Mouse (Mus musculus) neural tube, embryonic 11.5 days (tissue): ENCODE data around the gene Akap1. TPM values are rescaled to one million over a fixed set of nuclear protein-coding genes. Genes with fewer than 3 reads are reported as not detected.
A peak's percentile ranks its signal among the peaks of the same experiment; 100 is the strongest.

ENCODE experiments used
- ATAC-seq: fragments of 200-750 bp; cut with Nextera tagmentation; 2 replicates; pipeline ENCODE4 v1.8.0; 2017; ENCODE audit warnings: moderate number of reproducible peaks, mild to moderate bottlenecking, moderate TSS enrichment, moderate library complexity; ENCODE audit not compliant: insufficient read depth, low FRiP score, low TSS enrichment
- DNase-seq: peaks from one replicate; pipeline ENCODE4 v3.0.0-alpha.2; 2015; ENCODE audit warnings: low spot score
- H3K27ac ChIP-seq: fragments of 300-500 bp; sonication (generic); 2 replicates; pipeline ENCODE4 v1.5.1; 2014; ENCODE audit warnings: low read depth, mild to moderate bottlenecking, low read length
- H3K27me3 ChIP-seq: fragments of 300-500 bp; sonication (generic); 2 replicates; pipeline ENCODE4 v1.6.1; 2014; ENCODE audit warnings: mild to moderate bottlenecking, low read length, mixed read lengths; ENCODE audit not compliant: control insufficient read depth, insufficient read depth
- H3K36me3 ChIP-seq: fragments of 300-500 bp; sonication (generic); 2 replicates; pipeline ENCODE4 v1.6.1; 2014; ENCODE audit warnings: mild to moderate bottlenecking, low read length, moderate library complexity, mixed read lengths; ENCODE audit not compliant: control insufficient read depth, insufficient read depth
- H3K4me1 ChIP-seq: fragments of 300-500 bp; sonication (generic); 2 replicates; pipeline ENCODE4 v1.6.1; 2014; ENCODE audit warnings: low read length, mixed read lengths; ENCODE audit not compliant: control insufficient read depth, insufficient read depth
- H3K4me2 ChIP-seq: fragments of 300-500 bp; sonication (generic); 2 replicates; pipeline ENCODE4 v1.6.1; 2014; ENCODE audit warnings: low read depth, mild to moderate bottlenecking, moderate library complexity
- H3K4me3 ChIP-seq: fragments of 300-500 bp; sonication (generic); 2 replicates; pipeline ENCODE4 v1.5.1; 2014; ENCODE audit warnings: low read depth, low read length
- H3K9ac ChIP-seq: fragments of 300-500 bp; sonication (generic); 2 replicates; pipeline ENCODE4 v1.6.1; 2014; ENCODE audit warnings: mild to moderate bottlenecking, low read length
- H3K9me3 ChIP-seq: fragments of 300-500 bp; sonication (generic); 2 replicates; pipeline ENCODE4 v1.6.1; 2016; ENCODE audit warnings: low read length; ENCODE audit not compliant: control insufficient read depth
- WGBS: fragments of 180-500 bp; shearing (Covaris S2); extraction: QIAGEN DNeasy Blood & Tissue Kit; methylation state at CpG from one replicate; pipeline ENCODE4 v1.1.7; 2014; 5-methylcytosine and 5-hydroxymethylcytosine counted together
- polyA plus RNA-seq: library from polyadenylated mRNA; unstranded; fragments of >200 nt; fragmentation: Nextera tagmentation; extraction: Ambion mirVana; gene quantifications from 2 replicates; pipeline ENCODE4 v1.2.1, GENCODE M21; 2014

Gene Akap1
- 18.0 and 19.5 TPM in 2 replicates for polyA plus RNA-seq

DNA sequence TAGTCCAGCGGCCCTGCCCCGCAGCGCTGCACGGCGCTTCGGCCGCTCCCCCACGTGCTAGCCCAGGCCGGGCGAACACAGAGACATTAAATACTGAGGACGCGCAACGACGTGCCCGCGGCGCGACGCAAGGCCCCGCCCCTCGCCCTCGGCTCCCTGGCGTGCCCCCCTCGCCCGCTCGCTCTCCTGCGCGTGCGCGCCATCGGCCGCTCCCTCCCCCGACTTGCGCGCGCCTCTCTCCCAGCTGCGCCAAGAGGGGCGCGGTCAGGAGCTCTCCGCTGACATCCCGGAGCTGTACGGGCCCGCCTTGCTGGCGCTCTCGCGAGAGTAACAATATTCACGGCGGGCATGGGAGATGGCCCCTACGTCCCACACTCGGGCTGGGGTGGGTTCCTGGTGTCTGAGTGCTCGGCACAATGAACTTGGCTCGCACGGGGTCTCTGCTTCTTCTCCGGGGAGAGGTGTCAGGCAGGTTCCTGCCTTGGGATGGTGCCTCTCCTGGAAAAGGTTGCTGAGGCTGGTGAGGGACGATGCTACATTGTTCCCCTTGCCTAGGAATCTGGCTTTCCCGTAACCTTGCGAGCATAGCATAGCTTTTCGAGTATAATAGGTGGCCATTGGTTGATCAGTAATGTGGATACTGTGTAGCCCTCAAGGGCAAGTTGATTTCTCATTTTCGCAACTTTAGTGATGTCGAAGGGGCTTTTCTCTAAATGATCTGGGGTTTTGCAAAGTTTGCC lies at the start of gene Akap1:
Gene Akap1, minus strand, starts transcription at position 129 of the 740 bp plus-strand sequence.
- Histone ChIP-seq H3K27me3 (no peaks in the 10 kb centered on the region), H3K4me2 (peak within 1 kb of the TSS; percentile 93), H3K36me3 (no peaks in the 10 kb centered on the region), H3K27ac (0 out of 2 replicates have a peak within 1 kb of the TSS, but pooled peaks have one; percentile 2), H3K9me3 (no peaks in the 10 kb centered on the region), H3K9ac (peak within 1 kb of the TSS; percentile 70), H3K4me3 (peak within 1 kb of the TSS; percentile 67), H3K4me1 (peaks cover 2% of the 10 kb centered on the region; the same call in 1 of the 2 replicates)
- peak; percentile 97 for ATAC-seq
- DNase-seq = peak; percentile 100
- 1% methylated on average over 53 of the region's 60 CpGs for WGBS

DNA sequence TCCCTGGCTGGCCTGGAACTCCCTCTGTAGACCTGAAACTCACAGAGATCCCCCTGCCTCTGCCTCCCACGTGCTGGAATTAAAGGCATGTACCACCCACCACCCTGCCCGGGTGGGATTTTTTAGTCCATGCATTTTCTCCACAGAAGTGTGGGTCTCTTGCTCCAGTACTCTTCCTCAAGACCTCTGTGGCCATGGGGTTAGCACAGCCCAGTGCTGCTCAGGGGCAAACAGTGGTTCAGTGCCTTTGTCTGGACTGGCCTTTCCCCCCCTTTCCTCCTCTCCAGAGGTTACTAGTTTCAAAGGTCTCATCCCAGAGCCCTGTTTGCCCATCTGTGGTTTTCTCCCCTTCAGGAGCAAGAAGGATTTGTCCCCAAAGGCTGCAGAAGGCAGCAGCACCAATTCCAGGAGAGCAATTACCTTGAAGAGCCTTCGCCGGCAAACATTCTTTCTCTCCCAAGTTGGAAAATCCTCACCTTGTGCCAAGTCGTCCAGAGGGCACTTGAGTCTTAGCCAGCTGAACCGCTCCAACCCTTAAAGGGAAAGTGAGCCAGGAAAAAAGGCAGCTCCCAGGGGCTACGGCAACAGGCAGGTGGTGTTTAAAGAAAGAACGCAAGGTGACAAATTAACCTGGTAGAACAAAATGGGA lies 45.1 kb upstream of the Akap1 start:
- H3K9ac ChIP-seq = no peak overlapping the region
- WGBS = 92% methylated on average over 8 of the region's 8 CpGs
- ATAC-seq (no peak), DNase-seq (no peak)
- no peak overlapping the region for H3K4me2 ChIP-seq
- no peak overlapping the region for H3K27ac ChIP-seq
- H3K4me1 ChIP-seq = no peaks in the 10 kb centered on the region
- H3K9me3 ChIP-seq = no peaks in the 10 kb centered on the region
- no peak overlapping the region for H3K4me3 ChIP-seq
- no peaks in the 10 kb centered on the region for H3K36me3 ChIP-seq
- no peaks in the 10 kb centered on the region for H3K27me3 ChIP-seq

DNA sequence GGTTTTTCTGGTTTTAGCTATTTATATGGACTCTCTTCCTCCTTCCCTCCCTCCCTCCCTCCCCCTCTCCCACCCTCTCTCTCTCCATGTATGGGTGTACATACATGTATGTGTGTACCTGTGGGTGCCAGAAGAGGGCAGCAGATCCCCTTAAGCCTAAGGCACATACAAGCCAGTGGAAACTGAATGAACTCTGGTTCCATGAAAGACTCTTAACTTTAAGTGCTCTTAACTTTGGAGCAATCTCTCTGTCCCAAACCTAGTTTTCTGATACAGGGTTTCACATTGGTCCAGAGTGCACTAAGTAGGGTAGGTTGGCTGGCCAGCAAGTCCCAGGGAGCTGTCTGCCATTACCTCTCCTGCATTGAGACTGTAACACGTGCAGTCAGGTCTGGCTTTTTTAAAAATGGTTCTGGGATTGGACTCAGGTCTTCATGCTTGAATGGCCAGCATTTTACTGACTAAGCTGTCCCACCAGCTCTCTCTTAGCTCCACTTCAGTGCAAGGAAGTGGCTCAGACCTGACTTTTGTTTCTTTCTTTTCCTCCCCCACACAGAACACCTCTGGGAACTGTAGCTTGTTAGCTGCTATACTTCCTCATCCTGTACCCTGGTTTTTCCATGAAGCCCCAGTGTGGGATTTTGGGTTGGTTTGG lies 44.3 kb upstream of the Akap1 start:
- ATAC-seq (no peak), DNase-seq (peak; percentile 62)
- Histone ChIP-seq H3K27ac (no peak overlapping the region), H3K9ac (no peak overlapping the region), H3K27me3 (no peaks in the 10 kb centered on the region), H3K4me1 (no peaks in the 10 kb centered on the region), H3K9me3 (no peaks in the 10 kb centered on the region), H3K4me3 (no peak overlapping the region), H3K4me2 (no peak overlapping the region), H3K36me3 (no peaks in the 10 kb centered on the region)
- 95% methylated on average over 1 of the region's 1 CpGs for WGBS

DNA sequence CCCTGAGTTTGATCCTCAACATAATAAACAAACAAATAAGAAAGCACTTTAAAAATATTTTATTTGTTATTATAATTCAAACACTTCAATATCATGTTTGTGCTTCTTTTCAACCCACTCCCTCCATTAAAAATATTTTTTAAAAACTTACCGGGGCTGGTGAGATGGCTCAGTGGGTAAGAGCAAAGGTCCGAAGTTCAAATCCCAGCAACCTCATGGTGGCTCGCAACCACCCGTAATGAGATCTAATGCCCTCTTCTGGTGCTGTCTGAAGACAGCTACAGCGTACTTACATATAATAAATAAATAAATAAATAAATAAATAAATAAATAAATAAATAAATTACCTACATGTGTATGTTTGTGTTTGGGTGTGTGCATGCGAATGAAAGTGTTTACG lies 43.5 kb upstream of the Akap1 start:
- Histone ChIP-seq H3K27me3 (no peaks in the 10 kb centered on the region), H3K9me3 (no peaks in the 10 kb centered on the region), H3K4me3 (no peak overlapping the region), H3K27ac (no peak overlapping the region), H3K9ac (no peak overlapping the region), H3K36me3 (no peaks in the 10 kb centered on the region), H3K4me2 (no peak overlapping the region), H3K4me1 (no peaks in the 10 kb centered on the region)
- no peak for DNase-seq
- 91% methylated on average over 7 of the region's 7 CpGs for WGBS
- no peak for ATAC-seq

DNA sequence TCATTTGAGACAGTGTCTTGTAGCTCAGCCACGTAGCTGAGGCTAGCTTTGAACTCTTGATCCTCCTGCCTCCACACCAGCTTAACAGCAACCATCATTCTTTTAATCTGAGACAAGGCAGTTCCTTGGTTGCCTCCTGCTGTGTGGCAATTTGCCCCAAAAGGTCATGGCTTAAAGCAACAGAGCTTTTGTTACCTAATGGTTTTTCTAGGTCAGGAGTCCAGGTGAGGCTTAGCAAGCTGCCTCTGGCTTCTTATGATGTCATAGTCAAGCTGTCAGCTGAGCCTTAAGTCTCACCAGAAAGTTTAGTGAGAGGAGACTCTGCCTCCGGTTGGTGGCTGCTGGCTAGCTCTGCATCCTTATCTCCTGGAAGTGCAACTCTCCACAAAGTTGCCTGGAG lies 41.2 kb upstream of the Akap1 start:
- no peaks in the 10 kb centered on the region for H3K9me3 ChIP-seq
- no peaks in the 10 kb centered on the region for H3K4me1 ChIP-seq
- 37% methylated on average over 2 of the region's 2 CpGs for WGBS
- no peak for DNase-seq
- no peak overlapping the region for H3K27ac ChIP-seq
- ATAC-seq = no peak
- no peak overlapping the region for H3K4me3 ChIP-seq
- H3K36me3 ChIP-seq = no peaks in the 10 kb centered on the region
- no peak overlapping the region for H3K4me2 ChIP-seq
- no peak overlapping the region for H3K9ac ChIP-seq
- H3K27me3 ChIP-seq = no peaks in the 10 kb centered on the region

DNA sequence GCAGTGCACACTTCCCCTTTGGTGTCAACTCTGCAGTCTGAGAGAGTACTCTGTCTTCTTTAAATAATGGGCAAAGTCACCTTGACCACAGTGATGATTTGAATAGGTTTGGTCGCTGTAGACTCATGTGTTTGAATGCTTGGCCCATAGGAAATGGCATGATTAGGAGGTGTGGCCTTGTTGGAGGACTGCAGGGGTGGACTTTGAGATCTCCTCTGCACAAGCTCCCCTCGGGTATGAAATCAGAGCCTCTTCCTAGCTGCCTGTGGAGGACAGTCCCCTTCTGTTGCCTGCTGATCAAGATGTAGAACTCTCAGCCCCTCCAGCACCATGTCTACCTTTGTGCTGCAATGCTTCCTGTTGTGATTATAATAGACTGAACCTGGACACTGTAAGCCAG lies 39.7 kb upstream of the Akap1 start:
- WGBS = 74% methylated on average over 2 of the region's 2 CpGs

DNA sequence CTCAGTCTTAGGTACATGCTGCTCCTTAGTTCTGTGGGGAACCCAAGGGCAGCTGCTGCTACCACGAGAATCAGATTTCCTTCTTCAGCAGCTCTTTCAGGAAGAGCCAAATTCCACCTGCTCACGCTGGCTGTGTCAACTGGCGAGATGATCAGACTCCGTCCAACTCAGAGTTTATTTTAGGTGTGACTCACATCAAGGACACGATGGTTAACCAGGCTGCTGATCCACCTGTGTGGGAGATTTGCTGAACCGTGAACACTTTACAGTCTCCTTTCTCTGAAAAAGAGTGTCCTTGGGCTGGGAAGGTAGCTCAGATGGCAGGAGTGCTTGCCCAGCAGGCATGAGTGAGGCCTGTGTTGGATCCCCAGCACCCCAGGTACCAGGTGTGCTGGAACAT lies 38.4 kb upstream of the Akap1 start:
- no peak for DNase-seq
- ATAC-seq = no peak

More for the DNA sequence above, 39.7 kb upstream of the Akap1 start:
- no peak overlapping the region for H3K27ac ChIP-seq
- no peak overlapping the region for H3K4me3 ChIP-seq
- H3K4me2 ChIP-seq = no peak overlapping the region
- no peaks in the 10 kb centered on the region for H3K36me3 ChIP-seq
- no peaks in the 10 kb centered on the region for H3K9me3 ChIP-seq
- ATAC-seq (no peak), DNase-seq (no peak)
- no peak overlapping the region for H3K9ac ChIP-seq
- H3K4me1 ChIP-seq = no peaks in the 10 kb centered on the region
- no peaks in the 10 kb centered on the region for H3K27me3 ChIP-seq

DNA sequence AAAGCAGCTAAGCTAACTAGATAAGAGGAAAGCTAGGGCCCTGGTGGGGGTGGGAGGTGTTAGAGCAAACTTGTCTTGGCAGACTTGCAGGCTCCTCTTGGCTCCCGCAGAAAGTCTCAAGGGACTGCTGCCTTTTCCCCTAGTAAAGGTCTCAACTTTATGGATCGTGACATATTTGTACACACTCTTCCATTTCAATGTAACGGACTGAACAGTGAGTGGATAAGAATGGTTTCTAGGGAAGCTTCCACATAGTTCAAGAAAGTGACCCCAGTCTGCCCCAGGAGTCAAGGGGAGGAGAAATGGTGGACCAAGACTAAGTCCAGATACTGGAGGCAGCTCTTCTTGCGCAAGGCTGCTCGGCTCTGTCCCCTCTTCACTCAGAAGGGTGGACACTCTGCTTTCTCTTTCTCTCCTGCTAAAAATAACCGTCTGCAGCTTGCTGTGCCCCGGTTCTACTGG lies 37.0 kb upstream of the Akap1 start:
- Histone ChIP-seq H3K4me3 (no peak overlapping the region), H3K4me2 (no peak overlapping the region), H3K27me3 (0 out of 2 replicates have a peak, but pooled peaks cover 3% of the 10 kb centered on the region), H3K4me1 (no peaks in the 10 kb centered on the region), H3K27ac (no peak overlapping the region), H3K9ac (no peak overlapping the region), H3K36me3 (no peaks in the 10 kb centered on the region), H3K9me3 (no peaks in the 10 kb centered on the region)
- ATAC-seq (no peak), DNase-seq (no peak)
- whole genome bisulfite sequencing = 88% methylated on average over 7 of the region's 7 CpGs

More for the DNA sequence above, 38.4 kb upstream of the Akap1 start:
- Histone ChIP-seq H3K27me3 (no peaks in the 10 kb centered on the region), H3K4me2 (no peak overlapping the region), H3K4me1 (no peaks in the 10 kb centered on the region), H3K27ac (no peak overlapping the region), H3K9me3 (no peaks in the 10 kb centered on the region), H3K9ac (no peak overlapping the region), H3K4me3 (no peak overlapping the region), H3K36me3 (no peaks in the 10 kb centered on the region)
- 77% methylated on average over 6 of the region's 6 CpGs for WGBS
